Mouse (Mus musculus) cerebellum, adult 9-10 months (tissue): ENCODE measurements around the gene Hist1h2bg.
"Not testable (repeated sequence)": the region's sequence is repeated elsewhere in the genome, so short reads cannot be mapped to it uniquely, and the experiment has no call there.

Source experiments
- DNase-seq: peaks from one replicate; pipeline ENCODE4 v3.0.0; 2022

The Hist1h2bg gene

GRCm38 (mm10) chr13:23584331-23584730 lies 13.1 kb downstream of the Hist1h2bg start:
- DNase-seq: peak; percentile 12

- no peak for DNase-seq
Observed at GRCm38 (mm10) chr13:23585029-23585441, 13.8 kb downstream of the Hist1h2bg start.

GRCm38 (mm10) chr13:23585442-23586098 lies 14.4 kb downstream of the Hist1h2bg start:
- peak; percentile 87 for DNase-seq

GRCm38 (mm10) chr13:23586099-23586939 lies 15.1 kb downstream of the Hist1h2bg start:
- no peak for DNase-seq

GRCm38 (mm10) chr13:23586940-23587225 lies 15.7 kb downstream of the Hist1h2bg start:
- no peak for DNase-seq

GRCm38 (mm10) chr13:23591206-23591605 lies 20.0 kb downstream of the Hist1h2bg start:
- no peak for DNase-seq

- DNase-seq: not testable (repeated sequence)
Observed at GRCm38 (mm10) chr13:23591886-23592285, 20.7 kb downstream of the Hist1h2bg start.

- DNase-seq: peak; percentile 79
Observed at GRCm38 (mm10) chr13:23592614-23593013, 21.4 kb downstream of the Hist1h2bg start.

GRCm38 (mm10) chr13:23593051-23593770 lies 22.0 kb downstream of the Hist1h2bg start:
- DNase-seq: no peak

- no peak for DNase-seq
Observed at GRCm38 (mm10) chr13:23595185-23595584, 24.0 kb downstream of the Hist1h2bg start.

- DNase-seq: no peak
Observed at GRCm38 (mm10) chr13:23595622-23596372, 24.6 kb downstream of the Hist1h2bg start.

- DNase-seq: peak; percentile 74
Observed at GRCm38 (mm10) chr13:23597957-23598356, 26.8 kb downstream of the Hist1h2bg start.

GRCm38 (mm10) chr13:23603182-23603699 lies 32.0 kb downstream of the Hist1h2bg start:
- DNase-seq: no peak

GRCm38 (mm10) chr13:23604452-23604851 lies 33.3 kb downstream of the Hist1h2bg start:
- no peak for DNase-seq

GRCm38 (mm10) chr13:23605052-23605451 lies 33.9 kb downstream of the Hist1h2bg start:
- DNase-seq: no peak

- no peak for DNase-seq
Observed at GRCm38 (mm10) chr13:23609209-23609608, 38.0 kb downstream of the Hist1h2bg start.

- no peak for DNase-seq
Observed at GRCm38 (mm10) chr13:23609844-23610243, 38.6 kb downstream of the Hist1h2bg start.

- DNase-seq: no peak
Observed at GRCm38 (mm10) chr13:23610393-23610792, 39.2 kb downstream of the Hist1h2bg start.

- DNase-seq: no peak
Observed at GRCm38 (mm10) chr13:23611638-23612037, 40.4 kb downstream of the Hist1h2bg start.

GRCm38 (mm10) chr13:23620056-23620732 lies 49.0 kb downstream of the Hist1h2bg start:
- DNase-seq: no peak

GRCm38 (mm10) chr13:23620733-23621531 lies 49.7 kb downstream of the Hist1h2bg start, which contains the start of gene Hist1h2be:
TSS of gene Hist1h2be (minus strand) at chr13:23621124.
- DNase-seq: peak; percentile 95
